Mouse (Mus musculus) cerebellum, adult 2 months (tissue): ENCODE measurements at regions not wholly inside any gene's neighbourhood (a gene's known extent, or its start where the extent isn't known, plus 50 kb on each side); places are given as distances from the start of the nearest gene placed in this dataset.

ENCODE experiments used
- CTCF ChIP-seq: fragments of 200-500 bp; IDR thresholded peaks from 2 replicates; pipeline ENCODE4 v1.5.1; 2011; ENCODE audit warnings: low read depth, mild to moderate bottlenecking, control low read depth, low read length, moderate library complexity, borderline replicate concordance; ENCODE audit not compliant: insufficient read depth
- POLR2A ChIP-seq: fragments of 200-500 bp; IDR thresholded peaks from 2 replicates; pipeline ENCODE4 v1.6.1; 2011; ENCODE audit warnings: low read length, control low read depth, borderline replicate concordance; ENCODE audit not compliant: insufficient read depth

- TF ChIP-seq CTCF (no peak), POLR2A (no peak)
These were observed 255.4 kb downstream of the Dhx15 start for GRCm38 (mm10) chr5:51934910-51935309.
